Mouse (Mus musculus): ENCODE measurements at regions not wholly inside any gene's neighbourhood (a gene's known extent, or its start where the extent isn't known, plus 50 kb on each side); places are given as distances from the start of the nearest gene placed in this dataset.

- peak; percentile 72 for ATAC-seq
Observed at GRCm38 (mm10) chr12:43813559-43813958, 396.6 kb downstream of the Dnajb9 start.

GRCm38 (mm10) chr12:43772766-43773165 lies 437.4 kb downstream of the Dnajb9 start:
- Histone ChIP-seq H3K9ac (replicated peaks; ENCODE audit: low read depth, low read length) (no peak overlapping the region), H3K27ac (ENCODE audit: low read length) (no peak overlapping the region), H3K4me1 (replicated peaks; ENCODE audit: control insufficient read depth, insufficient read depth, low read length) (no peaks in the 10 kb centered on the region), H3K4me2 (ENCODE audit: low read length) (no peak overlapping the region), H3K27me3 (replicated peaks; ENCODE audit: control insufficient read depth, insufficient read depth, low read length) (no peaks in the 10 kb centered on the region), H3K4me3 (replicated peaks; ENCODE audit: low read length) (no peak overlapping the region), H3K9me3 (ENCODE audit: control insufficient read depth, low read length) (no peaks in the 10 kb centered on the region), H3K36me3 (ENCODE audit: control insufficient read depth, insufficient read depth) (no peaks in the 10 kb centered on the region)
- ATAC-seq = no peak
- WGBS = 18% methylated on average over 1 of the region's 1 CpGs

More at GRCm38 (mm10) chr12:43813559-43813958, 396.6 kb downstream of the Dnajb9 start:
- 14% methylated on average over 3 of the region's 3 CpGs for WGBS
- Histone ChIP-seq H3K4me2 (ENCODE audit: low read length) (no peak overlapping the region), H3K27ac (ENCODE audit: low read length) (no peak overlapping the region), H3K4me3 (replicated peaks; ENCODE audit: low read length) (no peak overlapping the region), H3K27me3 (replicated peaks; ENCODE audit: control insufficient read depth, insufficient read depth, low read length) (no peaks in the 10 kb centered on the region), H3K9me3 (ENCODE audit: control insufficient read depth, low read length) (no peaks in the 10 kb centered on the region), H3K36me3 (ENCODE audit: control insufficient read depth, insufficient read depth) (no peaks in the 10 kb centered on the region), H3K4me1 (replicated peaks; ENCODE audit: control insufficient read depth, insufficient read depth, low read length) (peaks cover 2% of the 10 kb centered on the region; the same call in 1 of the 2 replicates), H3K9ac (replicated peaks; ENCODE audit: low read depth, low read length) (no peak overlapping the region)

- ATAC-seq = no peak
- 48% methylated on average over 1 of the region's 1 CpGs for WGBS
Observed at GRCm38 (mm10) chr12:43762151-43762550, 448.0 kb downstream of the Dnajb9 start.

More at GRCm38 (mm10) chr12:43762151-43762550, 448.0 kb downstream of the Dnajb9 start:
- H3K4me1 ChIP-seq (replicated peaks; ENCODE audit: control insufficient read depth, insufficient read depth, low read length) = no peaks in the 10 kb centered on the region
- H3K27ac ChIP-seq (ENCODE audit: low read length) = no peak overlapping the region
- no peaks in the 10 kb centered on the region for H3K27me3 ChIP-seq (replicated peaks; ENCODE audit: control insufficient read depth, insufficient read depth, low read length)
- H3K9ac ChIP-seq (replicated peaks; ENCODE audit: low read depth, low read length) = no peak overlapping the region
- H3K9me3 ChIP-seq (ENCODE audit: control insufficient read depth, low read length) = no peaks in the 10 kb centered on the region
- H3K4me3 ChIP-seq (replicated peaks; ENCODE audit: low read length) = no peak overlapping the region
- H3K4me2 ChIP-seq (ENCODE audit: low read length) = no peak overlapping the region
- H3K36me3 ChIP-seq (ENCODE audit: control insufficient read depth, insufficient read depth) = no peaks in the 10 kb centered on the region
